Mouse (Mus musculus) testis, adult 2 months (tissue): ENCODE data around the gene Olfr1033. TPM values are rescaled to one million over a fixed set of nuclear protein-coding genes. Genes with fewer than 3 reads are reported as not detected.
"Not testable (repeated sequence)": the region's sequence is repeated elsewhere in the genome, so short reads cannot be mapped to it uniquely, and the experiment has no call there.

Experiments
- H3K27ac ChIP-seq: fragments of 200-500 bp; 2 replicates; pipeline ENCODE4 v1.5.1; 2012; ENCODE audit warnings: low read depth, low read length; ENCODE audit not compliant: control insufficient read depth, insufficient read depth
- H3K27me3 ChIP-seq: fragments of 200-500 bp; 2 replicates; pipeline ENCODE4 v1.6.1; 2012; ENCODE audit warnings: mild to moderate bottlenecking, low read length, moderate library complexity; ENCODE audit not compliant: control insufficient read depth, insufficient read depth
- H3K36me3 ChIP-seq: fragments of 200-500 bp; 2 replicates; pipeline ENCODE4 v1.6.1; 2012; ENCODE audit warnings: mild to moderate bottlenecking, low read length; ENCODE audit not compliant: control insufficient read depth, insufficient read depth
- H3K4me1 ChIP-seq: fragments of 200-500 bp; 2 replicates; pipeline ENCODE4 v1.6.1; 2012; ENCODE audit warnings: low read length; ENCODE audit not compliant: control insufficient read depth, insufficient read depth
- H3K4me3 ChIP-seq: fragments of 200-500 bp; 2 replicates; pipeline ENCODE4 v1.5.1; 2012; ENCODE audit warnings: low read depth, mild to moderate bottlenecking, low read length, moderate library complexity, mixed read lengths; ENCODE audit not compliant: control insufficient read depth
- CTCF ChIP-seq: fragments of 200-500 bp; IDR thresholded peaks from 2 replicates; pipeline ENCODE4 v1.5.1; 2012; ENCODE audit warnings: low read depth, mild to moderate bottlenecking, inconsistent platforms, low read length, moderate library complexity; ENCODE audit not compliant: control insufficient read depth, insufficient read depth, insufficient replicate concordance
- POLR2A ChIP-seq: fragments of 200-500 bp; IDR thresholded peaks from 2 replicates; pipeline ENCODE4 v1.6.1; 2012; ENCODE audit warnings: low read depth, mild to moderate bottlenecking, inconsistent platforms, low read length, moderate library complexity; ENCODE audit not compliant: control insufficient read depth
- polyA plus RNA-seq: library from polyadenylated mRNA; depleted of rRNA; stranded (reverse); fragments of >200 nt; gene quantifications from 2 replicates; pipeline ENCODE4 v1.2.3, GENCODE M21; 2012; rRNA removed

The Olfr1033 gene
- polyA plus RNA-seq, 1 experiment: 1.1 TPM

- Histone ChIP-seq H3K27me3 (no peaks in the 10 kb centered on the region), H3K4me1 (no peaks in the 10 kb centered on the region), H3K27ac (no peak overlapping the region), H3K4me3 (no peak overlapping the region), H3K36me3 (no peaks in the 10 kb centered on the region)
- no peak for TF ChIP-seq POLR2A
- no peak for TF ChIP-seq CTCF
Observed at GRCm38 (mm10) chr2:86070189-86070588, 49.8 kb downstream of the Olfr1033 start.

DNA sequence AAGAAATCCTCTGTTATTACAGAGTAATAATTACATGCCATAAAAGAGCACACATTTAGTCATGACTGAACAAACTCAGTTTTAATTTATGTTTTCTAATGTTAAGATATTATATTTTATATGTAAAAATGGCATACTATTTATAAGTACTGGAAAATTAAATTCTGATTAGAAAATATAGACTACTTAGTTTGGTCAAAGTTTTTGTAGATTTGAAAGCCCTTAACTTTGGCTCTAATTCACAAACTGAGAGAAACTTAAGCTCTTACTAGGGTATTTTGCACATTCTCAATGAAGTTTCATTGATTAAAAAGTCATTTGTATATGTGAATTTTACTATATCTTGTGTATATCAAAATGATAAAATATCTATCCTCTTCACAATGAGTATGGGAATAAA, 53.3 kb downstream of the Olfr1033 start, which contains the start of gene Olfr1036:
Gene Olfr1036, plus strand, starts transcription at position 301 of the 400 bp plus-strand sequence.
- H3K4me3 ChIP-seq, H3K27ac ChIP-seq, H3K36me3 ChIP-seq: not testable (repeated sequence)

DNA sequence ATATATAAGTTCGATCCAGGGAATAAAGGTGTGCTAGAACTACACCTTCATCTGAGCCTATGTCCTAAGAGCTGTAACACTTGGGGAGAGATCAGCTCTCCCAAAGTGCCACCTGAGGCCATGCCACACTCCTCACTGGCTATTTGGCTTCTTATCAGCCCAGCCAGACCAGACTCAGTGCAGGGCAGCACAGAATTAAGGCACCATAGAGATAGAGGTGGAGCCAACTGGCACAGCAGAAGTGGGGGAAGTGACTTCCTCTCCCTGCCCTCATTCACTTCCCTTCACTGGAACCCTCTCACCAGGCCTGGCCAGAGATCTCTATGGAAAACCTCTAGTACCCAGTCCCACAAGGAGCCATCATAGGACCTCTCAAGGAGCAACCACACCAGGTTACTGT, 60.0 kb downstream of the Olfr1033 start:
- H3K36me3 ChIP-seq, H3K27ac ChIP-seq, H3K27me3 ChIP-seq, H3K4me3 ChIP-seq, H3K4me1 ChIP-seq: not testable (repeated sequence)

More for the DNA sequence above, 53.3 kb downstream of the Olfr1033 start, which contains the start of gene Olfr1036:
- not testable (repeated sequence) for H3K27me3 ChIP-seq, H3K4me1 ChIP-seq

- Histone ChIP-seq H3K27ac (no peak within 1 kb of the TSS), H3K36me3 (no peaks in the 10 kb centered on the region), H3K4me3 (no peak within 1 kb of the TSS), H3K27me3 (no peaks in the 10 kb centered on the region), H3K4me1 (no peaks in the 10 kb centered on the region)
- TF ChIP-seq CTCF (no peak), POLR2A (no peak)
Observed at GRCm38 (mm10) chr2:86087285-86087684, 66.9 kb downstream of the Olfr1033 start, which contains the start of gene Olfr1037. Gene Olfr1037 (minus strand): TSS chr2:86087385.

Other genes with a start within 250 kb of the Olfr1033 start
- not detected in 2 replicates for gene Olfr1014, start 247.9 kb upstream of the Olfr1033 start, polyA plus RNA-seq
- not detected in 2 replicates for gene Olfr1015, start 238.6 kb upstream of the Olfr1033 start, polyA plus RNA-seq
- gene Olfr1016, start 218.1 kb upstream of the Olfr1033 start, polyA plus RNA-seq: not detected in 2 replicates
- not detected in 2 replicates for gene Olfr1018, start 202.2 kb upstream of the Olfr1033 start, polyA plus RNA-seq
- gene Olfr1019, start 175.2 kb upstream of the Olfr1033 start, polyA plus RNA-seq: not detected in 2 replicates
- not detected in 2 replicates for gene Olfr1020, start 173.6 kb upstream of the Olfr1033 start, polyA plus RNA-seq
- gene Olfr1022, start 152.0 kb upstream of the Olfr1033 start, polyA plus RNA-seq: not detected in 2 replicates
- gene Olfr1023, start 135.0 kb upstream of the Olfr1033 start, polyA plus RNA-seq: not detected in 2 replicates
- gene Olfr1024, start 115.6 kb upstream of the Olfr1033 start, polyA plus RNA-seq: not detected in 2 replicates
- gene Olfr1025-ps1, start 105.4 kb upstream of the Olfr1033 start, polyA plus RNA-seq: not detected in 2 replicates
- not detected in 2 replicates for gene Olfr1026, start 99.1 kb upstream of the Olfr1033 start, polyA plus RNA-seq
- not detected in 2 replicates for gene Olfr1028, start 70.2 kb upstream of the Olfr1033 start, polyA plus RNA-seq
- 0.02 and 0.31 TPM in 2 replicates for gene Olfr1029, start 46.7 kb upstream of the Olfr1033 start, polyA plus RNA-seq
- gene Olfr1030, start 41.4 kb upstream of the Olfr1033 start, polyA plus RNA-seq: not detected in 2 replicates
- gene Olfr1031, start 30.3 kb upstream of the Olfr1033 start, polyA plus RNA-seq: not detected in 2 replicates
- not detected in 2 replicates for gene Olfr1032, start 15.1 kb upstream of the Olfr1033 start, polyA plus RNA-seq
- not detected in 2 replicates for gene Olfr1034, start 25.2 kb downstream of the Olfr1033 start, polyA plus RNA-seq
- gene Olfr1036, start 53.4 kb downstream of the Olfr1033 start, polyA plus RNA-seq: not detected in 2 replicates
- not detected in 2 replicates for gene Olfr1037, start 66.8 kb downstream of the Olfr1033 start, polyA plus RNA-seq
- not detected in 2 replicates for gene Olfr1039, start 115.3 kb downstream of the Olfr1033 start, polyA plus RNA-seq
- gene Olfr1040, start 126.1 kb downstream of the Olfr1033 start, polyA plus RNA-seq: not detected in 2 replicates
- gene Olfr1042, start 141.2 kb downstream of the Olfr1033 start, polyA plus RNA-seq: not detected in 2 replicates
- not detected in 2 replicates for gene Olfr1043, start 146.9 kb downstream of the Olfr1033 start, polyA plus RNA-seq
- not detected in 2 replicates for gene Olfr1044, start 157.2 kb downstream of the Olfr1033 start, polyA plus RNA-seq
- gene Olfr52, start 165.1 kb downstream of the Olfr1033 start, polyA plus RNA-seq: not detected in 2 replicates
- gene Olfr1045, start 182.4 kb downstream of the Olfr1033 start, polyA plus RNA-seq: not detected in 2 replicates
- not detected in 2 replicates for gene Olfr1046, start 198.7 kb downstream of the Olfr1033 start, polyA plus RNA-seq
- gene Olfr1047, start 210.8 kb downstream of the Olfr1033 start, polyA plus RNA-seq: not detected in 2 replicates
- not detected in 2 replicates for gene Olfr1048, start 219.7 kb downstream of the Olfr1033 start, polyA plus RNA-seq
- not detected in 2 replicates for gene Olfr1049, start 237.7 kb downstream of the Olfr1033 start, polyA plus RNA-seq